Mouse (Mus musculus) cerebellum, adult (tissue): Measurements from ENCODE around the gene Utp4.

Experiments used
- ATAC-seq: cut with Nextera tagmentation; 2 replicates; pipeline ENCODE4 v1.9.2; 2017; ENCODE audit warnings: mild to moderate bottlenecking, moderate library complexity, mixed read lengths; ENCODE audit not compliant: insufficient number of reproducible peaks, low FRiP score, low TSS enrichment

The Utp4 gene

GRCm38 (mm10) chr8:106935899-106936477 is 42.6 kb downstream of the Utp4 start:
- ATAC-seq = peak; percentile 58

GRCm38 (mm10) chr8:106936478-106937051 is 43.1 kb downstream of the Utp4 start:
- ATAC-seq = peak; percentile 15; the same call in 1 of the 2 replicates

- no peak for ATAC-seq
These were observed 43.8 kb downstream of the Utp4 start for GRCm38 (mm10) chr8:106937081-106937800.

- no peak for ATAC-seq
These were observed 48.4 kb downstream of the Utp4 start for GRCm38 (mm10) chr8:106941806-106942205.

GRCm38 (mm10) chr8:106943874-106944418 is 50.5 kb downstream of the Utp4 start:
- no peak for ATAC-seq

- no peak for ATAC-seq
These were observed 51.3 kb downstream of the Utp4 start for GRCm38 (mm10) chr8:106944756-106945155.

- no peak for ATAC-seq
These were observed 55.3 kb downstream of the Utp4 start for GRCm38 (mm10) chr8:106948678-106949243.

GRCm38 (mm10) chr8:106951707-106952106 is 58.3 kb downstream of the Utp4 start:
- ATAC-seq = no peak

- ATAC-seq = no peak
These were observed 60.1 kb downstream of the Utp4 start for GRCm38 (mm10) chr8:106953571-106953970.

GRCm38 (mm10) chr8:106957086-106957485 is 63.6 kb downstream of the Utp4 start:
- no peak for ATAC-seq

GRCm38 (mm10) chr8:106958212-106958611 is 64.8 kb downstream of the Utp4 start:
- no peak for ATAC-seq

- no peak for ATAC-seq
These were observed 66.2 kb downstream of the Utp4 start for GRCm38 (mm10) chr8:106959626-106960025.

GRCm38 (mm10) chr8:106962322-106962721 is 68.9 kb downstream of the Utp4 start:
- ATAC-seq = no peak

- no peak for ATAC-seq
These were observed 69.9 kb downstream of the Utp4 start for GRCm38 (mm10) chr8:106963365-106963764.

GRCm38 (mm10) chr8:106964573-106964972 is 71.1 kb downstream of the Utp4 start:
- no peak for ATAC-seq

- no peak for ATAC-seq
These were observed 76.5 kb downstream of the Utp4 start for GRCm38 (mm10) chr8:106969964-106970363.

- no peak for ATAC-seq
These were observed 78.5 kb downstream of the Utp4 start for GRCm38 (mm10) chr8:106971916-106972315.
